Mouse (Mus musculus) forebrain, embryonic 16.5 days (tissue): ENCODE measurements around the gene 4930522H14Rik. TPM values are rescaled to one million over a fixed set of nuclear protein-coding genes. Genes with fewer than 3 reads are reported as not detected.

ENCODE experiments used
- ATAC-seq: fragments of 200-750 bp; cut with Nextera tagmentation; 2 replicates; pipeline ENCODE4 v1.8.0; 2017; ENCODE audit warnings: mild to moderate bottlenecking, moderate library complexity
- H3K27ac ChIP-seq: fragments of 300-500 bp; sonication (generic); 2 replicates; pipeline ENCODE4 v1.5.1; 2014; ENCODE audit warnings: low read length, control low read depth
- H3K27me3 ChIP-seq: fragments of 300-500 bp; sonication (generic); replicated peaks from 2 replicates; pipeline ENCODE4 v1.6.1; 2014; ENCODE audit warnings: low read length; ENCODE audit not compliant: control insufficient read depth, insufficient read depth
- H3K36me3 ChIP-seq: fragments of 300-500 bp; sonication (generic); 2 replicates; pipeline ENCODE4 v1.6.1; 2014; ENCODE audit not compliant: control insufficient read depth, insufficient read depth
- H3K4me1 ChIP-seq: fragments of 300-500 bp; sonication (generic); replicated peaks from 2 replicates; pipeline ENCODE4 v1.6.1; 2014; ENCODE audit warnings: low read length; ENCODE audit not compliant: control insufficient read depth, insufficient read depth
- H3K4me2 ChIP-seq: fragments of 300-500 bp; sonication (generic); 2 replicates; pipeline ENCODE4 v1.6.1; 2014; ENCODE audit warnings: mild to moderate bottlenecking, low read length, control low read depth
- H3K4me3 ChIP-seq: fragments of 300-500 bp; sonication (generic); replicated peaks from 2 replicates; pipeline ENCODE4 v1.5.1; 2014; ENCODE audit warnings: mild to moderate bottlenecking, low read length, control low read depth
- H3K9ac ChIP-seq: fragments of 300-500 bp; sonication (generic); replicated peaks from 2 replicates; pipeline ENCODE4 v1.6.1; 2014; ENCODE audit warnings: low read depth, low read length, control low read depth
- H3K9me3 ChIP-seq: fragments of 300-500 bp; sonication (generic); 2 replicates; pipeline ENCODE4 v1.6.1; 2016; ENCODE audit warnings: low read length; ENCODE audit not compliant: control insufficient read depth
- WGBS: fragments of 180-500 bp; shearing (Covaris S2); extraction: QIAGEN DNeasy Blood & Tissue Kit; methylation state at CpG from one replicate; pipeline ENCODE4 v1.1.7; 2014; 5-methylcytosine and 5-hydroxymethylcytosine counted together
- polyA plus RNA-seq: library from polyadenylated mRNA; unstranded; fragments of >200 nt; fragmentation: Nextera tagmentation; extraction: Ambion mirVana; gene quantifications from 2 replicates; pipeline ENCODE4 v1.2.1, GENCODE M21; 2015

4930522H14Rik gene
- polyA plus RNA-seq, 1 experiment from 2014 or later, result not detected

- Histone ChIP-seq H3K9ac (no peak overlapping the region), H3K36me3 (no peaks in the 10 kb centered on the region), H3K27me3 (no peaks in the 10 kb centered on the region), H3K4me3 (no peak overlapping the region), H3K27ac (no peak overlapping the region), H3K9me3 (no peaks in the 10 kb centered on the region), H3K4me1 (no peaks in the 10 kb centered on the region), H3K4me2 (no peak overlapping the region)
- ATAC-seq, result no peak
These were observed 67.2 kb downstream of the 4930522H14Rik start for GRCm38 (mm10) chr4:109463892-109464291.

DNA sequence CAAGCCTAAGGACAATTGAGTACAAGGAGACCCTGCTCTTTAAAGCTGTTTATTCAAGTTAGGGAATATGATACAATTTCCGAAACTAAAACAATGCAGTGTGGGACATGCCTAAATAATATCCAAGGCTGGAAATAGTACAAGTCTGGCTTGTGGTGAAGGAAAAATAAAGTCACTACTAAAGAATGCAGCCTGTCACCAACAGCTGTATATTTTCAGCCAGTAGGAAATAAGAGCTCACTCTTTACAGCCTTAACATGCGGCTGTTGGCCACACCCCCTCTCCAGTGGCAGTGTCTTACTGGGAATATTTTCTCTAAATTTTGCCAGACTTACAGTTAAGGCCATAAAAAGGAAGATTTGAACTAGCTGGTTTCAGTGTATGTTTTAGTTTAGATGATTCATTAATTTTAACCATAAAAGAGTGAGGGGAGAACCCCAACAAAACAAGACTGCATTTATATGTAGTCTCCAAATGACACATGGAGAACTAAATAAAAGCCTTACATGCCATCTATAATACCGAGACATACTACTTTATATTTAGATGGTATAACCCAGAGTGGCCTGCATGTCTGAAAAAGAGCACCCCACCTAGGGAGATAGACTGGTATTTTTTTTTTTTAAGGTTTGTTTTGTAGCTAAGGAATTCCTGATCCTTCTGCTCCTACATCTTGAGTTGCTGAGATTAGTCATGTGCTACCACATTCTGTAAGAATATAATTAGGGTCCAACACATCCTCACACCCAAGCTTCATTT is 70.5 kb downstream of the 4930522H14Rik start:
- no peaks in the 10 kb centered on the region for H3K27me3 ChIP-seq
- H3K4me2 ChIP-seq, result no peak overlapping the region
- H3K4me1 ChIP-seq, result no peaks in the 10 kb centered on the region
- H3K27ac ChIP-seq, result no peak overlapping the region
- WGBS, result 82% methylated on average over 3 of the region's 3 CpGs
- no peak for ATAC-seq
- no peak overlapping the region for H3K4me3 ChIP-seq
- H3K9me3 ChIP-seq, result no peaks in the 10 kb centered on the region
- no peaks in the 10 kb centered on the region for H3K36me3 ChIP-seq
- no peak overlapping the region for H3K9ac ChIP-seq

DNA sequence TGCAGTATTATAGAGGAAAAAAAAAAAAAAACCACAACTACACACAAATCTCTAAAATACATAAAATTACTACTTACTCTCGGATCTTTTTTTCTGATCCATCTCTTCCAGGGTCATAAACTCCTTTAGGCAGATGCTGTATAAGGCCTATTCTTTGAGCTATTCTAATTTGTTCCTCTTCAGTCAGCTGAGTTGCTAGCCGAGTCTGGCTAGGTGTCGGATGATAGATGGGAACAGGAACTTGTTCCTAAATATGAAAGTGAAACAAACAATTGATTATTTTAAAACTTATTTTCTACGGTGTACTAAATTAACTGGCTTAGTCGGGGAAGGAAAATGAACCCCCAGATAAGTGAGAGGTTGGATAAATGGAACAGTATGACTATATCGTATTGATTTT is 74.3 kb downstream of the 4930522H14Rik start:
- Histone ChIP-seq H3K27me3 (no peaks in the 10 kb centered on the region), H3K27ac (no peak overlapping the region), H3K4me3 (no peak overlapping the region), H3K9me3 (no peaks in the 10 kb centered on the region), H3K4me2 (no peak overlapping the region), H3K9ac (no peak overlapping the region), H3K4me1 (no peaks in the 10 kb centered on the region), H3K36me3 (no peaks in the 10 kb centered on the region)
- no peak for ATAC-seq
- 96% methylated on average over 6 of the region's 6 CpGs for WGBS

Other genes starting within 250 kb of the 4930522H14Rik start
- 0.45 and 0.91 TPM in 2 replicates for gene Ttc39a, start 124.7 kb downstream of the 4930522H14Rik start, polyA plus RNA-seq
- gene Rnf11, start 46.6 kb downstream of the 4930522H14Rik start, polyA plus RNA-seq, result 53.2 and 65.6 TPM in 2 replicates
- gene Cdkn2c, start 135.9 kb upstream of the 4930522H14Rik start, polyA plus RNA-seq, result 8.0 and 11.9 TPM in 2 replicates
- 28.3 and 32.1 TPM in 2 replicates for gene Faf1, start 145.3 kb upstream of the 4930522H14Rik start, polyA plus RNA-seq